Mouse (Mus musculus) embryo, embryonic 11 days (tissue): ENCODE results near the gene Rhbdl3.

Source experiments
- DNase-seq: peaks from one replicate; pipeline ENCODE4 v3.0.0-alpha.2; 2015

The Rhbdl3 gene

DNA sequence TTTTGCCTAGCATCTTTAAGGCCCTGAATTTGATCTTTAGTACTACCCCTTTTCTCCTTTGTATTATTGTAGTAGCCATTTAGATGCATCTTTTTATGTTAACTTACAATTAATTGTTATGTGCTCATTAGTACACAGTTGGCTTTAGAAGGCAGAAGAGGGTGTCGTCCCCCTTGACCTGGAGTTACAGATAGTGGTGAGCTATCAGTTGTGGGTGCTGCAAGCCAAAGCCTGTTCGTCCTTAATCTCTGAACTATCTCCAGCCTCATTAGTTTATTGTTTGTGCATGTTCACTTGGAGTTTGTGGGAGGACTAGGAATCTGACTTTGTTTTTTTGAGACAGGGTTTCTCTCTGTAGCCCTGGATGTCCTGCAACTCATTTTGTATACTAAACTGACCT is 86.1 kb downstream of the Rhbdl3 start:
- no peak for DNase-seq

GRCm38 (mm10) chr11:80389885-80390284 is 89.2 kb downstream of the Rhbdl3 start:
- no peak for DNase-seq

GRCm38 (mm10) chr11:80391407-80392120 is 90.9 kb downstream of the Rhbdl3 start:
- no peak for DNase-seq

- DNase-seq, result no peak
These were observed 95.2 kb downstream of the Rhbdl3 start for GRCm38 (mm10) chr11:80395930-80396329.

- no peak for DNase-seq
These were observed 95.9 kb downstream of the Rhbdl3 start for GRCm38 (mm10) chr11:80396617-80397016.
